Mouse (Mus musculus) forebrain, embryonic 13.5 days (tissue): ENCODE measurements around the gene Zfyve19. TPM values are rescaled to one million over a fixed set of nuclear protein-coding genes. Genes with fewer than 3 reads are reported as not detected.
A peak's percentile ranks its signal among the peaks of the same experiment; 100 is the strongest.

Experiments used
- ATAC-seq: fragments of 200-750 bp; cut with Nextera tagmentation; 2 replicates; pipeline ENCODE4 v1.8.0; 2017
- H3K27ac ChIP-seq: fragments of 300-500 bp; sonication (generic); 2 replicates; pipeline ENCODE4 v1.5.1; 2015; ENCODE audit warnings: inconsistent platforms, mild to moderate bottlenecking, moderate library complexity
- H3K27me3 ChIP-seq: fragments of 300-500 bp; sonication (generic); 2 replicates; pipeline ENCODE4 v1.6.1; 2015; ENCODE audit warnings: mild to moderate bottlenecking, inconsistent platforms
- H3K36me3 ChIP-seq: fragments of 300-500 bp; sonication (generic); 2 replicates; pipeline ENCODE4 v1.6.1; 2015; ENCODE audit warnings: mild to moderate bottlenecking, inconsistent platforms; ENCODE audit not compliant: poor library complexity, severe bottlenecking
- H3K4me1 ChIP-seq: fragments of 300-500 bp; sonication (generic); 2 replicates; pipeline ENCODE4 v1.6.1; 2015; ENCODE audit warnings: inconsistent platforms
- H3K4me2 ChIP-seq: fragments of 300-500 bp; sonication (generic); 2 replicates; pipeline ENCODE4 v1.6.1; 2015; ENCODE audit warnings: inconsistent platforms, mild to moderate bottlenecking, moderate library complexity
- H3K4me3 ChIP-seq: fragments of 300-500 bp; sonication (generic); 2 replicates; pipeline ENCODE4 v1.5.1; 2015; ENCODE audit warnings: mild to moderate bottlenecking, inconsistent platforms
- H3K9ac ChIP-seq: fragments of 300-500 bp; sonication (generic); 2 replicates; pipeline ENCODE4 v1.6.1; 2015; ENCODE audit warnings: mild to moderate bottlenecking, inconsistent platforms
- H3K9me3 ChIP-seq: fragments of 300-500 bp; sonication (generic); replicated peaks from 2 replicates; pipeline ENCODE4 v1.6.1; 2016; ENCODE audit warnings: inconsistent platforms
- WGBS: fragments of 180-500 bp; shearing (Covaris S2); methylation state at CpG from one replicate; pipeline ENCODE4 v1.1.7; 2015; 5-methylcytosine and 5-hydroxymethylcytosine counted together
- polyA plus RNA-seq: library from polyadenylated mRNA; unstranded; fragments of >200 nt; fragmentation: Nextera tagmentation; extraction: Ambion mirVana; gene quantifications from 2 replicates; pipeline ENCODE4 v1.2.1, GENCODE M21; 2015

Gene Zfyve19
- polyA plus RNA-seq, 1 experiment from 2014 or later = 49.3 TPM

DNA sequence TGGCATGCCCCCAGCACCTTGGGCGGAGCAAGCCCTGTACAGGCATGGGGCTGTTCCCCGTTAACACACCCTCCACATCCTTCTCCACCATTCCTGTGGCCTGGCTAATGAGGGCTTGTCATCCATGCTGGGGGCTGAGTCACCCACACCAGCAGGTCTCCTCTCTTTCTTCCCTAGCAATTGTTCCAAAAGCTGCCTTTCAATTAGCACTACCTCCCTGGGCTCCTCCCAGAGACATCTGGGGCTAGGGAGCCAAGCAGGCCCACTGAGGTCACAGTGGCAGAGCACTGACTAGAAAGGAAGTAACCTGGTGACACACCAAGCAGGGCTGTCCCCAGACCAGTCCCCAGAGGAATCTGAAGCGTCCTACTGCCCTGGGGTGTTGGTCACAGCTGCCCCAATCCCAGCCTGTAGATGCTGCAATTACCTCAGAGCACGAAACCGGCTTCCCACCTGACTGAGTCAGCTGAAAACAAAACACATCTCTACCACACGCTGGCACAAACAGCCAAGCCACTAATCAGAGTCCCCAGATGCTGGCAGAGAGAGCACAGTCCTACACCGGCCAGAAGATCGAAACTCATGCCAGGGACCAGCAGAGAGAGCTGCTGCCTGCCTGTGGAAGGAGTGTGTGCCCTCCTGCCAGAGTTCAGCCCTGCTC is 34.3 kb upstream of the Zfyve19 start, which contains the start of gene Gm14137:
Gene Gm14137, plus strand, starts transcription at position 519 of the 661 bp plus-strand sequence.
- Histone ChIP-seq H3K9ac (peak within 1 kb of the TSS; percentile 19; the same call in 1 of the 2 replicates), H3K27ac (0 out of 2 replicates have a peak within 1 kb of the TSS, but pooled peaks have one; percentile 14), H3K4me2 (no peak within 1 kb of the TSS), H3K4me1 (peaks cover 26% of the 10 kb centered on the region), H3K36me3 (peaks cover 13% of the 10 kb centered on the region), H3K27me3 (peaks cover 7% of the 10 kb centered on the region; the same call in 1 of the 2 replicates), H3K4me3 (no peak within 1 kb of the TSS), H3K9me3 (no peaks in the 10 kb centered on the region)
- WGBS = 26% methylated on average over 8 of the region's 8 CpGs
- no peak for ATAC-seq

DNA sequence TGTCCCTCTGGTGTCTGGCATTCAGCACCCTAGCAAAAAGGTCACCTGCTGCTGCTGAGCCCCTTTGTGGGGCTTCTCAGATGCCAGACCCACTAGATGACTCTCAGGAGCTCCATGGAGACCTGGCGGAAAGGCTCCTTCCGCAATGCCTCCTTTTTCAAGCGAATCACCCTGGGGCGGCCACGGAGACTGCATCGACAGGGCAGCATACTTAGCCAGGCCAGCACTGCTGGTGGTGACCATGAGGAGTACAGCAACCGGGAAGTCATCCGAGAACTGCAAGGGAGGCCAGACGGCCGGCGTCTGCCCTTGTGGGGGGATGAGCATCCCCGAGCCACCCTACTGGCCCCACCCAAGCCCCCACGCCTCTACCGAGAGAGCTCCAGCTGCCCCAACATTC is 33.6 kb upstream of the Zfyve19 start:
- Histone ChIP-seq H3K27ac (no peak overlapping the region), H3K9ac (no peak overlapping the region), H3K36me3 (peaks cover 20% of the 10 kb centered on the region), H3K27me3 (0 out of 2 replicates have a peak, but pooled peaks cover 3% of the 10 kb centered on the region), H3K4me2 (no peak overlapping the region), H3K9me3 (no peaks in the 10 kb centered on the region), H3K4me3 (no peak overlapping the region), H3K4me1 (peaks cover 26% of the 10 kb centered on the region)
- ATAC-seq = no peak
- 67% methylated on average over 14 of the region's 14 CpGs for WGBS

DNA sequence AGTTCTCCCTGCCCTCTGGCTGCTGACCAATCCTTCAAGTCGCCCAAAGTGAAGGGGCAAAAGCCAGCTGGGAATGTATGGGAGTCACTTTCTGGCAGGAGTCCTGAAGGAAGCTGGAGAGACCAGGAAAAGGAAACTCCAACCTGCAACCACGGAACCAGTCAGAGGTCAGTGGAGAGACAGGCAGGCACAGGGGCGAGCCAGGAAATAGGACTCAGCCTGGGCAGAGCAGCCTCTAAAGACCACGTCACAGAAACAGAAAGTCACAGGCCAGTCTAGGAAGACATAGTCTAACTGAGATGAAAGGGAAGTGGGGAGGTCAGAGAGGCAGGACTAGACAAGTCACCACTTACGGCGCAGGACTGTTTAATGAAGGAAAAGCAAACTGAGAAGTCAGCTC is 32.8 kb upstream of the Zfyve19 start:
- no peaks in the 10 kb centered on the region for H3K27me3 ChIP-seq
- no peak for ATAC-seq
- no peak overlapping the region for H3K9ac ChIP-seq
- H3K36me3 ChIP-seq = peaks cover 28% of the 10 kb centered on the region
- H3K4me1 ChIP-seq = peaks cover 26% of the 10 kb centered on the region
- WGBS = 78% methylated on average over 6 of the region's 6 CpGs
- H3K4me3 ChIP-seq = no peak overlapping the region
- H3K9me3 ChIP-seq = no peaks in the 10 kb centered on the region
- no peak overlapping the region for H3K27ac ChIP-seq
- H3K4me2 ChIP-seq = no peak overlapping the region

DNA sequence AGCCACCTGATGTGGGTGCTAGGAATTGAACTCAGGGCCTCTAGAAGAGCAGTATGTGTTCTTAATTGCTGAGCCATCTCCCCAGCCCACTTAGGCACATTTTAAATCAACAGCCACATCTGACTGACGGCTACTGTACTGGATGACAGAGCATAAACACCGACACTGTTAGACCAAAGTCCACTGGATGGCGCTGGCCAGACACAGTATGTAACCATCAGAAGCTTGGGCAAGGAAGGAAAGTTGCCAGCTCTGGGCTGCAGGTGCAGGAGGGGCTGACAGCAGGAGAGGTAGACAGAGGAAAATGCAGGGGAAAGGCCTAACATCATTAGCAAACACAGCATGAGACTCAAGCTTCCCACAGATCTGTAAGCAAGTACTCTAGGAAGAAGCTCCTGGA is 31.7 kb upstream of the Zfyve19 start:
- 56% methylated on average over 3 of the region's 3 CpGs for WGBS
- H3K9ac ChIP-seq = no peak overlapping the region

DNA sequence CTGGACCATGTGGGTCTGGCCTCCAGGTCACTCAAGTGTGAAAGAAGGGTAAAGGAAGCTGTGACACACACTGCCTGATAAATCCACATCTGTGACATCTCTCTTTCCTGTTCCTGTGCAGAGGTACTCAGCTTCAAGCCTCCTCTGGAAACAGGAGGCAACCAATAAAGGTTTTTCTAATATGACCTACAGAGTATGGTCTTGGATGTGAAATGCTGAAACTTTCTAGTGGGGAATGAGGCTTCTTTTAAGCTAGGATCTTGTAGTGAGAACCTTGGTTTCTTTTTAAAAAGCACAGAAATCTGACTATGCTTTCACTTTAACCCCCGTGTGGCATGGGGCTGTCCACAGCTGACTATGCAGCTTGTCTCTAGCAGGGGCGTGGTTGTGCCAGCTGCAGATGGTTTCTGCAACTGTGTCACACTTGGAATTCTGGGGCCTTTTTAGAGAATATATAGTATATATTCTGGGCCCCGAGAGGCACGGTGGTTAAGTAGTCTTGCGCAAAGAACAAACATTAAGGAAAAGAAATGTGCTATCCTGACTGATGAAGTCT is 31.0 kb upstream of the Zfyve19 start:
- Histone ChIP-seq H3K4me2 (no peak overlapping the region), H3K9me3 (no peaks in the 10 kb centered on the region), H3K9ac (no peak overlapping the region), H3K27ac (no peak overlapping the region), H3K4me1 (peaks cover 20% of the 10 kb centered on the region), H3K27me3 (no peaks in the 10 kb centered on the region), H3K4me3 (no peak overlapping the region), H3K36me3 (peaks cover 37% of the 10 kb centered on the region)
- ATAC-seq = no peak
- 89% methylated on average over 5 of the region's 5 CpGs for WGBS

More for the DNA sequence above, 31.7 kb upstream of the Zfyve19 start:
- Histone ChIP-seq H3K27ac (no peak overlapping the region), H3K4me3 (no peak overlapping the region), H3K9me3 (no peaks in the 10 kb centered on the region), H3K36me3 (peaks cover 33% of the 10 kb centered on the region), H3K4me2 (no peak overlapping the region), H3K27me3 (no peaks in the 10 kb centered on the region), H3K4me1 (peaks cover 26% of the 10 kb centered on the region)
- no peak for ATAC-seq

DNA sequence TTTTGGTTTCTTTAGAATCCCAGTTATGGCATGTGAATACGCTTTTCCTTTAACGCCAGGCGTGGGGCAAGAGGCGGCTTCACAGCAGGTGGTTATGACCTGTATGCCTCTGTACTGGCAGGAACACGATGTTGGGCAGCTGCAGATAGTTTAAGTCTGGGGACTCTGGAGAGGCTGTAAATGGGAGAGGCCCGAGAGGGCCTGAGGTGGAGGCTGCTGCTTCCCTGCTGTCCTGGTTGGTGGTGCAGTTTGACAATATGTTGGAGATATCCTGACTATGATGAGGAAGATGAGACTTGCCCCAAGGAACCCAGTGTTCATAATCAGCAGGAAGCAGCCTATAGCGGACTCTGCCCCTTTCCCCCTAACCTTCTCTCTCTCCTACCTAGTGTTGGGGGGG is 25.5 kb upstream of the Zfyve19 start:
- Histone ChIP-seq H3K4me3 (no peak overlapping the region), H3K9me3 (no peaks in the 10 kb centered on the region), H3K27me3 (no peaks in the 10 kb centered on the region), H3K27ac (no peak overlapping the region), H3K4me2 (no peak overlapping the region), H3K36me3 (peaks cover 70% of the 10 kb centered on the region), H3K9ac (no peak overlapping the region), H3K4me1 (no peaks in the 10 kb centered on the region)
- WGBS = 78% methylated on average over 7 of the region's 7 CpGs
- ATAC-seq = no peak

DNA sequence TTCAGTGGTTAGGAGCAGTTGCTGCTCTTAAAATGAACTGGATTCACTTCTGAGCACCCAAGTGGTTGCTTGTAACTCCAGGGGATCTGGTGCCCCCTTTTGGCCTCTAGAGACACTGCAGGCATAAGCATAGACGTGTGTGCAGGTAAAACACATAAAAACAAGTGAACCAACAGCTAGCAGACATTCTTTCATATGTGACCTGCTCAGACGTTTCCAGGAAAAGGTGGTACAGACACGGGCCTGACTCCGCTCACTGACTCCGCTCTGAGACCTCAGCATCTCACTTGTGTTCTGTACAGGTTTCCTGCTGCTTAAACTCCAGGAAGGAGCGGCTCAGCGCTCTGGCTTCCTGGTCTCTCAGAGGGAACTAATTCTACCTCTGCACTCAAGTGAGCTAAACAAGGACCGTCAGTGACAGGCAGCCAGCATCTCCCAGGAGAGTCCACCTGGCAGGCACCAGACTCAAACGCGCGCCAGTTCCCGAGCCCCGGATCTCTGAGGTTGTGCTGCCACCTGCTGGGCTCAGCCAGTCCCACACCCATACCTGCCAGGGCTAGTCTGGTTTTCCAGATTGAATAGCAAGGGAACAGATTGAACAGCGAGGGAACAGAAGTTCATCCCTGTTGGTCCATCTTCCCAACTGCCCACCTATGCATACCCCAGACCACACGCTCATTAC is 19.2 kb upstream of the Zfyve19 start:
- Histone ChIP-seq H3K4me1 (0 out of 2 replicates have a peak, but pooled peaks cover 3% of the 10 kb centered on the region), H3K4me3 (peak overlapping the region; percentile 30), H3K27me3 (no peaks in the 10 kb centered on the region), H3K4me2 (peak overlapping the region; percentile 60), H3K9ac (no peak overlapping the region), H3K9me3 (no peaks in the 10 kb centered on the region), H3K27ac (no peak overlapping the region), H3K36me3 (peaks cover 19% of the 10 kb centered on the region)
- ATAC-seq = peak; percentile 91
- 5% methylated on average over 15 of the region's 15 CpGs for WGBS

DNA sequence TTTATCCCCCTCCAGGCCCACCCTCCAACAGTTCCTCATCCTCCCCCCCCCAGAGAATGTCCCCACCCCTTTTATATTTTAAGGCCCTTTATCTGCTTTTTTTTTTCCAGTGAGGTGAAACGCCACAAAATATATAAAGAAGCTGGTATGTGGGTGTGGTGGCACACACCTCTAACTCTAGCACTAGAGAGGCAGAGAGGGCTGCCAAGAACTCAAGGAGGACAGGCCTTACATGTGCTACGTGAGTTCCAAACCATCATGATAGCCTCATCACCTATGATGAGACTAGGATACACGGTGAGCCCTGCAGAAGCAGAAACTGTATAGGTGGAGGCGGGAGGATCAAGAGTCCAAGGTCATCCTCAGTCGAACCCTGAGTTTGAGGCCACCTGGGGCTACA is 17.4 kb upstream of the Zfyve19 start:
- WGBS = 87% methylated on average over 5 of the region's 5 CpGs

DNA sequence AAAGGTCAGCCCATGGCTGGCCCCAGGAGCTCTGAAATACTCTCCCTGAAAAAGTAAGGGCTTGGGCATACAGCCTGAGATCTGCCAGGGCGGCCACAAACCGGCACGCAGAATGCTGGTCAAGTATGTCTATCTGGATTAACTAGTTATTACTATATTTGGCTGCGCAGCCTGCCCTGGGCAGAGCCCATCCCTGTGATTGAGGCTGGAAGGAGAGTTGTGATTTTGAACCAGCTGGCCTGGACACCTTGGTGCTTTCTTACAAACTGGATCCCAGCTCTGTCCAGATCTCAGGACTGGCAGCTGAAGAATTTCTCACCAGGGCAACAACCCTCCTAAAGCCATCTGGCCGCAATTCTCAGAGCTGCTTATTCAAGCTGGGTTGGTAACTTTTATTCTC is 14.3 kb upstream of the Zfyve19 start:
- Histone ChIP-seq H3K4me1 (peaks cover 4% of the 10 kb centered on the region; the same call in 1 of the 2 replicates), H3K36me3 (no peaks in the 10 kb centered on the region)

More for the DNA sequence above, 17.4 kb upstream of the Zfyve19 start:
- Histone ChIP-seq H3K9me3 (no peaks in the 10 kb centered on the region), H3K27me3 (no peaks in the 10 kb centered on the region), H3K4me2 (no peak overlapping the region), H3K9ac (no peak overlapping the region), H3K27ac (no peak overlapping the region), H3K36me3 (peaks cover 4% of the 10 kb centered on the region; the same call in 1 of the 2 replicates), H3K4me1 (0 out of 2 replicates have a peak, but pooled peaks cover 3% of the 10 kb centered on the region), H3K4me3 (no peak overlapping the region)
- ATAC-seq = no peak

DNA sequence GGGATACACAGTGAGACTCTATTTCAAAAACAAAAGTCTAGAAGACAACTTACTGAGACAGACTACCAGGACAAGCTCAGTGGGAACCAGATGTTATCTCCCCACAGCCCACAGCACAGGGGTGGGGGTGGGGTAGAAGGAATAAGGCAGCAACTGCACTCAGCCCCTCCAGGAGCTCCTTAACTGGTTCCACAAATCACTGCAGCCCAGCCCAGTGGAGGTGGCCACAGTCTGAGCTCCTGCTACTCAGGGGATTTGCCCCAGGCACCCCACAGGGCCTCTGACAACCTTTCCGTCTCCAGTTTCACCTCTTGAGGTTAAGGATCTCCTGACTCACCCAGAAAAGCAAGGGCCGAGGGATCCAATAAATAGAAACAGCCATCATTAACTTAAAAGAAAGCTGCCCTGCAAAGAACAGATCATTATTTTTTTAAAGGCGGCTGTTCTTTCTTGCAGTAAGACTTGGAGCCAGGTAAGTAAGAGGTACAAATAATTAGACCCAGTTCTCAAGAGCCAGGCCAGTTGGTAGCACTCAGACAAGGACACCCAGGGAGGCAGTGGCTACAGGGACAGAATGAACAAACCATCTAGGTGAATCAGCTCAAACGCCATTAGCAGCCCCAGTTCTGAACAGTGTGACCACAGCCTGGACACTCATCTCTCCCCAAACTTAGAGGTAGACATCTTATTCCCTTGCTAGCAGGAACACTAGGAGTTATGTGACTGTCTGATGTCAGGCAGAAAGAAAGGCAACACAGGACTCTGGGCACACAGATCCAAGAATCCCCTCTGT is 11.9 kb upstream of the Zfyve19 start:
- Histone ChIP-seq H3K36me3 (no peaks in the 10 kb centered on the region), H3K4me3 (no peak overlapping the region), H3K9ac (no peak overlapping the region), H3K27ac (no peak overlapping the region), H3K27me3 (no peaks in the 10 kb centered on the region), H3K9me3 (no peaks in the 10 kb centered on the region), H3K4me2 (no peak overlapping the region), H3K4me1 (peaks cover 6% of the 10 kb centered on the region; the same call in 1 of the 2 replicates)
- no peak for ATAC-seq
- 20% methylated on average over 4 of the region's 4 CpGs for WGBS

More for the DNA sequence above, 14.3 kb upstream of the Zfyve19 start:
- Histone ChIP-seq H3K27me3 (no peaks in the 10 kb centered on the region), H3K27ac (no peak overlapping the region), H3K9me3 (no peaks in the 10 kb centered on the region), H3K4me2 (no peak overlapping the region), H3K4me3 (no peak overlapping the region), H3K9ac (no peak overlapping the region)
- no peak for ATAC-seq
- 93% methylated on average over 5 of the region's 5 CpGs for WGBS

DNA sequence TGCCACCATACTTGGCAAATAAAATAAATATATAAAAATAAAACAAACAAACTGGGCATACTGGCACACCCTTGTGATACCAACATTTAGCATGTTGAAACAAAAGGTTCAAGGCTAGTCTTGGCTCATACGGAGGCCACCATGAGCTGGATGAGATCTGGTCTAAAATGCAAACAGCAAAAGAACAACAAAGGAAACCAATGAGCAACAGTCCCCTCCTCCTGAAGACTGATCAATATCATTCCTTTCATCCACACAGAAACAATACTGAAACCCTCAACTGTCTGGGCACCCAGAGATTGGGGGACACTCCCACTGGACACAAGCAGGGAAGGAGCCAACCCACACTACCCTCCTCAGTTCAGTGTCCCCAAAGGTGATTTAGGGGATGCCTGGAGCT is 10.9 kb upstream of the Zfyve19 start:
- Histone ChIP-seq H3K4me2 (no peak overlapping the region), H3K9me3 (no peaks in the 10 kb centered on the region), H3K27me3 (no peaks in the 10 kb centered on the region), H3K27ac (no peak overlapping the region), H3K9ac (no peak overlapping the region), H3K4me3 (no peak overlapping the region), H3K36me3 (no peaks in the 10 kb centered on the region), H3K4me1 (peaks cover 6% of the 10 kb centered on the region; the same call in 1 of the 2 replicates)
- WGBS = 96% methylated on average over 1 of the region's 1 CpGs
- no peak for ATAC-seq
